Mouse (Mus musculus) MEL (cell line): Measurements from ENCODE around the gene Olfr178. TPM values are rescaled to one million over a fixed set of nuclear protein-coding genes. Genes with fewer than 3 reads are reported as not detected.

Experiments used
- BHLHE40 ChIP-seq: IDR thresholded peaks from 2 replicates; pipeline ENCODE4 v1.6.1; 2012; ENCODE audit warnings: low read depth, mild to moderate bottlenecking, inconsistent platforms, low read length, improper control_type of control experiment, borderline replicate concordance
- CHD1 ChIP-seq: IDR thresholded peaks from 2 replicates; pipeline ENCODE4 v1.6.1; 2012; ENCODE audit warnings: low read depth, mild to moderate bottlenecking, inconsistent platforms, low read length, improper control_type of control experiment
- CTCF ChIP-seq, 3 experiments: IDR thresholded peaks in 2 of 3; conservative IDR thresholded peaks in 1 of 3; 2 replicates each; pipeline ENCODE4 v1.5.1; 2011 to 2012; ENCODE audit warnings: low read length in 3 of 3, low read depth in 2 of 3, mild to moderate bottlenecking in 2 of 3, improper control_type of control experiment in 1 of 3, inconsistent platforms in 1 of 3, mixed read lengths in 1 of 3, moderate library complexity in 1 of 3; ENCODE audit not compliant: control insufficient read depth in 1 of 3, insufficient read depth in 1 of 3, poor library complexity in 1 of 3, severe bottlenecking in 1 of 3
- ELF1 ChIP-seq: IDR thresholded peaks from 2 replicates; pipeline ENCODE4 v1.6.1; 2014; ENCODE audit warnings: low read depth, mild to moderate bottlenecking, inconsistent platforms, low read length, improper control_type of control experiment, moderate library complexity
- EP300 ChIP-seq, 2 experiments: IDR thresholded peaks; 2 replicates each; pipeline ENCODE4 v1.6.1; 2011; ENCODE audit warnings: improper control_type of control experiment in 2 of 2, low read length in 2 of 2, low read depth in 1 of 2, mild to moderate bottlenecking in 1 of 2
- ETS1 ChIP-seq: IDR thresholded peaks from 2 replicates; pipeline ENCODE4 v1.6.1; 2012; ENCODE audit warnings: low read depth, mild to moderate bottlenecking, inconsistent platforms, low read length, improper control_type of control experiment, moderate library complexity
- GATA1 ChIP-seq: IDR thresholded peaks from 2 replicates; pipeline ENCODE4 v1.6.1; 2011; ENCODE audit warnings: low read depth, low read length, improper control_type of control experiment
- MAX ChIP-seq: IDR thresholded peaks from 2 replicates; pipeline ENCODE4 v1.6.1; 2011; ENCODE audit warnings: low read length, improper control_type of control experiment
- MEF2A ChIP-seq: IDR thresholded peaks from 2 replicates; pipeline ENCODE4 v1.6.1; 2014; ENCODE audit warnings: low read depth, mild to moderate bottlenecking, inconsistent platforms, low read length, improper control_type of control experiment; ENCODE audit not compliant: poor library complexity, insufficient replicate concordance, severe bottlenecking; ENCODE audit errors: extremely low read depth
- MYB ChIP-seq: IDR thresholded peaks from 2 replicates; pipeline ENCODE4 v1.6.1; 2011; ENCODE audit warnings: mild to moderate bottlenecking, low read depth, low read length, improper control_type of control experiment
- TBP ChIP-seq: IDR thresholded peaks from 2 replicates; pipeline ENCODE4 v1.8.0; 2011; ENCODE audit warnings: low read depth, low read length, improper control_type of control experiment
- UBTF ChIP-seq: IDR thresholded peaks from 2 replicates; pipeline ENCODE4 v1.6.1; 2012; ENCODE audit warnings: low read depth, mild to moderate bottlenecking, inconsistent platforms, low read length, improper control_type of control experiment, moderate library complexity, borderline replicate concordance; ENCODE audit not compliant: insufficient read depth
- USF1 ChIP-seq: IDR thresholded peaks from 2 replicates; pipeline ENCODE4 v1.6.1; 2014; ENCODE audit warnings: low read depth, mild to moderate bottlenecking, inconsistent platforms, low read length, improper control_type of control experiment, moderate library complexity
- polyA plus RNA-seq, 2 experiments: library from polyadenylated mRNA; stranded (reverse) in 1 of 2; unstranded in 1 of 2; fragments of >175 nt in 1 of 2; fragments of >200 nt in 1 of 2; gene quantifications; 2 replicates each; pipeline versions ENCODE4 v1.2.1 to v1.2.4; 2012; ENCODE audit warnings: low replicate concordance in 2 of 2, low read depth in 1 of 2; ENCODE audit not compliant: insufficient read length in 2 of 2, insufficient read depth in 1 of 2, missing spikeins in 1 of 2
- total RNA-seq: library from RNA; depleted of rRNA; stranded (reverse); fragments of 300-350 nt; gene quantifications from 2 replicates; pipeline ENCODE4 v1.2.3, GENCODE M21; 2012; rRNA removed

Gene Olfr178
- total and polyA plus RNA-seq, 3 experiments: 3.0 to 3.5 TPM; not detected in 1

DNA sequence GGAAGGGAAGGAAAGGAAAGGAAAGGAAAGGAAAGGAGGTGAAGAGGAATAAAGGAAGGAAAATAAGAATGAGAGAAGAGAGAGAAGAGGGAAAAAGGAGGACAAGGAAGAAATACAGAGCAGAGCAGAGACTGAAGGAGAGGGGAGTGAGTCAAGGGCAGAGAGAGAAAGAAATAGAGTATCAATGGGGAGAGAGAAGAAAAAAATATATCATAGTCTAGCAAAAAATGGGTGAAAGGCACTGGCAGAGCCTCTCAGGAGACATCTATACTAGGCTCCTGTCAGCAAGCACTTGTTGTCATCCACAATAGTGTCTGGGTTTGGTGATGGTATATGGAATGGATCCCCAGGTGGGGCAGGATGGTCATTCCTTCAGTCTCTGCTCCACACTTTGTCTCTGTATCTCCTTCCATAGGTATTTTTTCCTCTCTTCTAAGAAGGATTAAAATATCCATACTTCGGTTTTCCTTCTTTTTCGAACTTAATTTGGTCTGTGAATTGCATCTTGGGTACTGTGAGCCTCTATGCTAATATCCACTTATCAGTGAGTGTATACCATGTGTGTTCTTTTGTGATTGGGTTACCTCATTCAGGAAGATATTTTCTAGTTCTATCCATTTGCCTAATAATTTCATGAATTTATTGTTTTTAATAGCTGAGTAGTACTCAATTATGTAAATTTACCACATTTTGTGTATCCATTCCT is 31.7 kb downstream of the Olfr178 start (continued):
- TF ChIP-seq MEF2A (no peak), USF1 (no peak), MAX (no peak), CHD1 (no peak), ELF1 (no peak), ETS1 (peak; percentile 25; the same call in 1 of the 2 replicates), EP300 (IDR thresholded peaks at IDR 0.05; ENCODE audit: low read depth in 1 of 2, low read length in 2 of 2) (0 out of 4 replicates have a peak, but pooled peaks of 1 of the 2 experiments have one; percentile 20), UBTF (no peak), CTCF (IDR thresholded peaks at IDR 0.05 in 2 of 3, conservative IDR thresholded peaks at IDR 0.05 in 1 of 3; ENCODE audit: control insufficient read depth in 1 of 3, insufficient read depth in 1 of 3, low read depth in 2 of 3, low read length in 3 of 3, poor library complexity in 1 of 3, severe bottlenecking in 1 of 3) (no peak), GATA1 (peak; percentile 63), BHLHE40 (no peak), TBP (peak; percentile 95), MYB (no peak)
- TF ChIP-seq, all 39 proteins: peak for 9

Other genes with a start within 250 kb of the Olfr178 start
- gene Cpox, start 221.8 kb downstream of the Olfr178 start, total RNA-seq: 159 and 204 TPM in 2 replicates
- 100 to 1,000 TPM; 110 to 421 TPM for gene Cpox, start 221.8 kb downstream of the Olfr178 start, polyA plus RNA-seq
- gene Gpr15, start 173.0 kb downstream of the Olfr178 start, total RNA-seq: not detected in 2 replicates
- gene Gpr15, start 173.0 kb downstream of the Olfr178 start, polyA plus RNA-seq: not detected
- gene Cldnd1, start 164.2 kb downstream of the Olfr178 start, total RNA-seq: 16.9 and 18.5 TPM in 2 replicates
- 10 to 100 TPM in 1 of 2 experiments, not detected in 1; 34.3 TPM for gene Cldnd1, start 164.2 kb downstream of the Olfr178 start, polyA plus RNA-seq
- not detected in 2 replicates for gene Olfr172, start 128.9 kb downstream of the Olfr178 start, total RNA-seq
- not detected for gene Olfr172, start 128.9 kb downstream of the Olfr178 start, polyA plus RNA-seq
- not detected in 2 replicates for gene Olfr173, start 91.8 kb downstream of the Olfr178 start, total RNA-seq
- not detected for gene Olfr173, start 91.8 kb downstream of the Olfr178 start, polyA plus RNA-seq
- gene Olfr175-ps1, start 65.3 kb downstream of the Olfr178 start, total RNA-seq: not detected in 2 replicates
- not detected for gene Olfr175-ps1, start 65.3 kb downstream of the Olfr178 start, polyA plus RNA-seq
- 0.08 TPM in 1 of 2 replicates, not detected in the other for gene Olfr177, start 17.3 kb downstream of the Olfr178 start, total RNA-seq
- not detected for gene Olfr177, start 17.3 kb downstream of the Olfr178 start, polyA plus RNA-seq
- 0.12 TPM in 1 of 2 replicates, not detected in the other for gene Olfr181, start 36.7 kb upstream of the Olfr178 start, total RNA-seq
- not detected for gene Olfr181, start 36.7 kb upstream of the Olfr178 start, polyA plus RNA-seq
- 0.50 TPM in 1 of 2 replicates, not detected in the other for gene Olfr180, start 37.3 kb upstream of the Olfr178 start, total RNA-seq
- 1 to 10 TPM in 1 of 2 experiments, not detected in 1; 1.1 TPM for gene Olfr180, start 37.3 kb upstream of the Olfr178 start, polyA plus RNA-seq
- 0.42 and 0.73 TPM in 2 replicates for gene Olfr183, start 103.3 kb upstream of the Olfr178 start, total RNA-seq
- under 1 TPM in 1 of 2 experiments, not detected in 1; 0.49 TPM for gene Olfr183, start 103.3 kb upstream of the Olfr178 start, polyA plus RNA-seq
- not detected in 2 replicates for gene Olfr186, start 138.2 kb upstream of the Olfr178 start, total RNA-seq
- gene Olfr186, start 138.2 kb upstream of the Olfr178 start, polyA plus RNA-seq: under 1 TPM in 1 of 2 experiments, not detected in 1; 0.15 TPM
- not detected in 2 replicates for gene Olfr187, start 147.7 kb upstream of the Olfr178 start, total RNA-seq
- gene Olfr187, start 147.7 kb upstream of the Olfr178 start, polyA plus RNA-seq: not detected
- not detected in 2 replicates for gene Olfr190, start 185.9 kb upstream of the Olfr178 start, total RNA-seq
- gene Olfr190, start 185.9 kb upstream of the Olfr178 start, polyA plus RNA-seq: not detected
- not detected in 2 replicates for gene Olfr191, start 197.8 kb upstream of the Olfr178 start, total RNA-seq
- gene Olfr191, start 197.8 kb upstream of the Olfr178 start, polyA plus RNA-seq: under 1 TPM in 1 of 2 experiments, not detected in 1; 0.01 TPM
- gene Olfr193, start 219.8 kb upstream of the Olfr178 start, total RNA-seq: not detected in 2 replicates
- not detected for gene Olfr193, start 219.8 kb upstream of the Olfr178 start, polyA plus RNA-seq
- not detected in 2 replicates for gene Olfr194, start 229.0 kb upstream of the Olfr178 start, total RNA-seq
- not detected for gene Olfr194, start 229.0 kb upstream of the Olfr178 start, polyA plus RNA-seq